Mouse (Mus musculus) thymus, adult 2 months (tissue): ENCODE data around the gene Nuak2.

Experiments
- CTCF ChIP-seq: fragments of 200-500 bp; IDR thresholded peaks from 2 replicates; pipeline ENCODE4 v1.5.1; 2012; ENCODE audit warnings: mild to moderate bottlenecking, control low read depth, low read length, moderate library complexity, borderline replicate concordance; ENCODE audit not compliant: control insufficient read depth, poor library complexity, insufficient read depth; ENCODE audit errors: extremely low read depth
- POLR2A ChIP-seq: fragments of 200-500 bp; IDR thresholded peaks from 2 replicates; pipeline ENCODE4 v1.6.1; 2012; ENCODE audit warnings: mild to moderate bottlenecking, low read length, control low read depth, moderate library complexity; ENCODE audit not compliant: control insufficient read depth, poor library complexity, insufficient read depth; ENCODE audit errors: extremely low read depth

DNA sequence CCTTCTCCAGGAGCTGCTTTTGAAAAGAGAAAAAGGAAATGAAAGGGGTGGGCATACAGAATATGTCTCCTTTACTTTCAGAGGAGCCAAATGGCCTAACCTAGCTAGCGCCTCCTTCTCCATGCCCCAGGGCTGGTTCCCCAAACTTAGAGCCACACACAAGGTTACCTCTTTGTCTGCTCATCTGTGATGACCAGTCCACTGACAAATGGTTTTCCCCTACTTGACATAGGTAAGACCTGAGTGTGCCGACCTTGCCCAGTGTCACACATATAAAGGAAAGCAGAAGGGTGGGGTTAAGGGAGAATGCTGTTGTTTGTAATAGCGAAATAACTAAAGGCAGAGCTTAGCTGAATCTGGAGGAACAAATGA lies 58.9 kb downstream of the Nuak2 start:
- TF ChIP-seq POLR2A = no peak
- TF ChIP-seq CTCF = no peak
